19 mouse cellular contexts compared by ENCODE assay signal in the genomic region with DNA sequence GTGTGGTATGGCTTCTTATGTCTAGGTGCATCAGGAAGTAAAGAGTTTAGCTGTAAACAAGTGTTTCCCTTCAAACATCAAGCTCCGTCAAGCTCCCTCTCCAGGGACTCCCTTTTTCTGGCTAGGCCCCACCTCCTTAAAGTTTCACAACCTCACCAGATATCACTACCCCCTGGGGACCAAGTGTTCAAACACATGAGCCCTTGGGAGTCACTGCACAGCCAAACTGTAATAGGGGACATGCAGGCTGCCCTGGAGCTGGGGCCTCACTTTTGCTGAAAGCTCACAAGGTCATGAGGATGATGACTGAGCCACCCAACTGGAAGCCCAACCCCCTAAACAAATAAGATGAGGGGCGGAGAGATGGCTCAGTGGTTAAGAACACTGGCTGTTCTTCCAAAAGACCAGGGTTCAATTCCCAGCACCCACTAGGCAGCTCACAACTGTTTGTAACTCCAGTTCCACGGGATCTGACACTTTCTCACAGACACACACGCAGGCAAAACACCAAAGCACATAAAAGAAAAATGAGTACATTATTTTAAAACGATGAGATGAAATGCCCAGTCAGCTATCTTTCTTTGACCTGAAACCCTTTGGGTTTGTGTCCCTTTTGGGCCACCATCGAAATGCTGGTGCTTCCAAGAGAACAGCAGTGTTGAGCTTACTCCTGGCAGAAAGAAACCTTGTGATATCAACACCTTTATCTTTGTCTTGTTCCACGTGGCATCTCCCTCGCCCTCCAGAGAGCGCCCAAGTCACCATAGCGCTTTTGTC. TPM values are rescaled to one million over a fixed set of nuclear protein-coding genes. Genes with fewer than 3 reads are reported as not detected.
"Had no signal": no experiment of that assay in that cellular context is flagged by ENCODE, and none has a peak within 500 bp of the region (broad histone marks: within the 10 kb centered on the region; RNA-seq: fewer than 3 reads in every experiment).

No protein-coding gene starts in this region.

- H3K36me3 ChIP-seq: liver, embryonic 13.5 days; neural tube, embryonic 15.5 days had no signal

- H3K27ac ChIP-seq: left cerebral cortex, adult 2 months; liver, embryonic 13.5 days; neural tube, embryonic 12.5 days; neural tube, embryonic 15.5 days; stomach, postnatal 0 days had no signal

- H3K9ac ChIP-seq: liver, embryonic 13.5 days; neural tube, embryonic 12.5 days; neural tube, embryonic 15.5 days had no signal

- DNase-seq: kidney, postnatal 10 days; kidney, postnatal 36 days; layer of hippocampus, postnatal 36 days; liver, embryonic 13.5 days; lung, adult 2 months; lung, postnatal 14 days; midbrain, embryonic 14.5 days; right cerebral cortex, adult 18-20 months; right cerebral cortex, postnatal 14 days; right cerebral cortex, postnatal 4 days; thymus, adult 2 months; thymus, postnatal 14 days; thymus, postnatal 4 days had no signal

- H3K4me3 ChIP-seq: left cerebral cortex, adult 2 months; liver, embryonic 13.5 days; neural tube, embryonic 12.5 days; neural tube, embryonic 15.5 days had no signal

- H3K9me3 ChIP-seq: liver, embryonic 13.5 days; neural tube, embryonic 12.5 days; neural tube, embryonic 15.5 days had no signal

- H3K27me3 ChIP-seq: liver, embryonic 13.5 days; neural tube, embryonic 12.5 days; neural tube, embryonic 15.5 days had no signal

- H3K4me2 ChIP-seq: liver, embryonic 13.5 days; midbrain, embryonic 11.5 days; neural tube, embryonic 12.5 days; neural tube, embryonic 15.5 days had no signal

RNA-seq across cellular contexts. Expression of a gene that starts 23.4 kb away (rescaled TPM):
- total RNA-seq: megakaryocyte-erythroid progenitor cell, adult 5-6 weeks had no signal
